Mouse (Mus musculus): ENCODE data around the gene Vwa7. TPM values are rescaled to one million over a fixed set of nuclear protein-coding genes. Genes with fewer than 3 reads are reported as not detected.

The Vwa7 gene
- polyA plus RNA-seq, 1 experiment = 0.26 TPM

DNA sequence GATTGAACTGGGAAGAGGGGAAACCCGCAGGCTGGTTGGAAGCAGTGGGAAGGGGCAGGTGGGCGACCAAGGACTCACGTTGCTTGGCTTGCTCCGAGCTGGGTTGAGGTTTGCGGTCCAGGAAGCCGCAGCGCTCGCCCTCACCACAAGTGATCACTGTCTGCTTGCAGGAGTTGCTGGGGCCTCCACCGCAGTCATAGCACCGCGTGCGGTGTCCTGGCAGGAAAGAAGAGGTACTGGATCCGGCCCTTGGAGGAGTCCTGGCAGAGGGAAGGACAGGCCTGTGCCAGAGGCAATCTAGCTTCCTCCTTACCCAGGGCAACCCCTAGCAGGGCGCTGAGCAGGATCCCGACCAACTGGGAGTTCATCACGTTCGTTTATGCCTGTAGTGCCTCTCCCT, 57.7 kb downstream of the Vwa7 start:
- no peak for TF ChIP-seq POLR2A (IDR thresholded peaks at IDR 0.05; ENCODE audit: low read depth, low read length)
- TF ChIP-seq CTCF (IDR thresholded peaks at IDR 0.05; ENCODE audit: borderline replicate concordance, insufficient read depth, low read length) = no peak
- H3K27ac ChIP-seq (ENCODE audit: insufficient read depth, low read length) = no peak overlapping the region
- no peak overlapping the region for H3K4me3 ChIP-seq (ENCODE audit: insufficient read depth, low read length)
- no peaks in the 10 kb centered on the region for H3K4me1 ChIP-seq (ENCODE audit: control insufficient read depth, insufficient read depth, low read length)

Other genes with a start within 250 kb of the Vwa7 start
- not detected in 2 replicates for gene Cyp21a1, start 212.0 kb upstream of the Vwa7 start, polyA plus RNA-seq (2011; ENCODE audit: insufficient read length, low read depth, missing spikeins)
- 17.9 and 19.2 TPM in 2 replicates for gene Stk19, start 179.6 kb upstream of the Vwa7 start, polyA plus RNA-seq (2011; ENCODE audit: insufficient read length, low read depth, missing spikeins)
- gene Dxo, start 179.6 kb upstream of the Vwa7 start, polyA plus RNA-seq (2011; ENCODE audit: insufficient read length, low read depth, missing spikeins) = 21.9 and 25.0 TPM in 2 replicates
- 25.6 and 27.7 TPM in 2 replicates for gene Skiv2l, start 166.4 kb upstream of the Vwa7 start, polyA plus RNA-seq (2011; ENCODE audit: insufficient read length, low read depth, missing spikeins)
- gene Nelfe, start 166.2 kb upstream of the Vwa7 start, polyA plus RNA-seq (2011; ENCODE audit: insufficient read length, low read depth, missing spikeins) = 31.5 and 34.7 TPM in 2 replicates
- gene Cfb, start 154.1 kb upstream of the Vwa7 start, polyA plus RNA-seq (2011; ENCODE audit: insufficient read length, low read depth, missing spikeins) = 0.26 TPM in 1 of 2 replicates, not detected in the other
- 12.3 and 16.2 TPM in 2 replicates for gene Zbtb12, start 137.1 kb upstream of the Vwa7 start, polyA plus RNA-seq (2011; ENCODE audit: insufficient read length, low read depth, missing spikeins)
- 0.58 TPM in 1 of 2 replicates, not detected in the other for gene Gm20547, start 134.5 kb upstream of the Vwa7 start, polyA plus RNA-seq (2011; ENCODE audit: insufficient read length, low read depth, missing spikeins)
- 3.0 and 6.6 TPM in 2 replicates for gene C2, start 118.3 kb upstream of the Vwa7 start, polyA plus RNA-seq (2011; ENCODE audit: insufficient read length, low read depth, missing spikeins)
- 84.7 and 94.2 TPM in 2 replicates for gene Ehmt2, start 118.1 kb upstream of the Vwa7 start, polyA plus RNA-seq (2011; ENCODE audit: insufficient read length, low read depth, missing spikeins)
- gene Slc44a4, start 102.1 kb upstream of the Vwa7 start, polyA plus RNA-seq (2011; ENCODE audit: insufficient read length, low read depth, missing spikeins) = not detected in 2 replicates
- 10.0 and 11.3 TPM in 2 replicates for gene Neu1, start 85.3 kb upstream of the Vwa7 start, polyA plus RNA-seq (2011; ENCODE audit: insufficient read length, low read depth, missing spikeins)
- gene Hspa1b, start 57.3 kb upstream of the Vwa7 start, polyA plus RNA-seq (2011; ENCODE audit: insufficient read length, low read depth, missing spikeins) = 20.9 and 36.6 TPM in 2 replicates
- not detected in 2 replicates for gene Gm20481, start 46.7 kb upstream of the Vwa7 start, polyA plus RNA-seq (2011; ENCODE audit: insufficient read length, low read depth, missing spikeins)
- gene Hspa1a, start 44.4 kb upstream of the Vwa7 start, polyA plus RNA-seq (2011; ENCODE audit: insufficient read length, low read depth, missing spikeins) = 6.0 and 6.5 TPM in 2 replicates
- not detected in 2 replicates for gene Hspa1l, start 43.9 kb upstream of the Vwa7 start, polyA plus RNA-seq (2011; ENCODE audit: insufficient read length, low read depth, missing spikeins)
- 74.8 and 93.3 TPM in 2 replicates for gene Lsm2, start 34.7 kb upstream of the Vwa7 start, polyA plus RNA-seq (2011; ENCODE audit: insufficient read length, low read depth, missing spikeins)
- gene Vars, start 15.6 kb upstream of the Vwa7 start, polyA plus RNA-seq (2011; ENCODE audit: insufficient read length, low read depth, missing spikeins) = 81.3 and 85.7 TPM in 2 replicates
- gene Sapcd1, start 11.4 kb downstream of the Vwa7 start, polyA plus RNA-seq (2011; ENCODE audit: insufficient read length, low read depth, missing spikeins) = not detected in 2 replicates
- 1.2 and 2.8 TPM in 2 replicates for gene Msh5, start 30.2 kb downstream of the Vwa7 start, polyA plus RNA-seq (2011; ENCODE audit: insufficient read length, low read depth, missing spikeins)
- 266 and 360 TPM in 2 replicates for gene Clic1, start 33.4 kb downstream of the Vwa7 start, polyA plus RNA-seq (2011; ENCODE audit: insufficient read length, low read depth, missing spikeins)
- 46.4 and 52.8 TPM in 2 replicates for gene Ddah2, start 42.5 kb downstream of the Vwa7 start, polyA plus RNA-seq (2011; ENCODE audit: insufficient read length, low read depth, missing spikeins)
- gene Ly6g6c, start 48.8 kb downstream of the Vwa7 start, polyA plus RNA-seq (2011; ENCODE audit: insufficient read length, low read depth, missing spikeins) = not detected in 2 replicates
- 0.22 TPM in 1 of 2 replicates, not detected in the other for gene Mpig6b, start 49.6 kb downstream of the Vwa7 start, polyA plus RNA-seq (2011; ENCODE audit: insufficient read length, low read depth, missing spikeins)
- gene Ly6g6e, start 60.3 kb downstream of the Vwa7 start, polyA plus RNA-seq (2011; ENCODE audit: insufficient read length, low read depth, missing spikeins) = not detected in 2 replicates
- gene Ly6g6d, start 61.5 kb downstream of the Vwa7 start, polyA plus RNA-seq (2011; ENCODE audit: insufficient read length, low read depth, missing spikeins) = not detected in 2 replicates
- gene Ly6g6f, start 69.0 kb downstream of the Vwa7 start, polyA plus RNA-seq (2011; ENCODE audit: insufficient read length, low read depth, missing spikeins) = not detected in 2 replicates
- gene Abhd16a, start 72.7 kb downstream of the Vwa7 start, polyA plus RNA-seq (2011; ENCODE audit: insufficient read length, low read depth, missing spikeins) = 31.8 and 33.9 TPM in 2 replicates
- not detected in 2 replicates for gene Ly6g5c, start 91.7 kb downstream of the Vwa7 start, polyA plus RNA-seq (2011; ENCODE audit: insufficient read length, low read depth, missing spikeins)
- 0.74 TPM in 1 of 2 replicates, not detected in the other for gene Ly6g5b, start 98.8 kb downstream of the Vwa7 start, polyA plus RNA-seq (2011; ENCODE audit: insufficient read length, low read depth, missing spikeins)
- 8.9 and 10.2 TPM in 2 replicates for gene Gpank1, start 104.9 kb downstream of the Vwa7 start, polyA plus RNA-seq (2011; ENCODE audit: insufficient read length, low read depth, missing spikeins)
- gene Csnk2b, start 105.5 kb downstream of the Vwa7 start, polyA plus RNA-seq (2011; ENCODE audit: insufficient read length, low read depth, missing spikeins) = 164 and 169 TPM in 2 replicates
- 16.1 and 18.4 TPM in 2 replicates for gene D17H6S53E, start 109.8 kb downstream of the Vwa7 start, polyA plus RNA-seq (2011; ENCODE audit: insufficient read length, low read depth, missing spikeins)
- 0.48 TPM in 1 of 2 replicates, not detected in the other for gene Apom, start 115.5 kb downstream of the Vwa7 start, polyA plus RNA-seq (2011; ENCODE audit: insufficient read length, low read depth, missing spikeins)
- 193 and 196 TPM in 2 replicates for gene Bag6, start 118.6 kb downstream of the Vwa7 start, polyA plus RNA-seq (2011; ENCODE audit: insufficient read length, low read depth, missing spikeins)
- gene Prrc2a, start 148.3 kb downstream of the Vwa7 start, polyA plus RNA-seq (2011; ENCODE audit: insufficient read length, low read depth, missing spikeins) = 174 and 183 TPM in 2 replicates
- gene Aif1, start 159.5 kb downstream of the Vwa7 start, polyA plus RNA-seq (2011; ENCODE audit: insufficient read length, low read depth, missing spikeins) = not detected in 2 replicates
- gene Lst1, start 171.9 kb downstream of the Vwa7 start, polyA plus RNA-seq (2011; ENCODE audit: insufficient read length, low read depth, missing spikeins) = 2.5 and 3.5 TPM in 2 replicates
- not detected in 2 replicates for gene Ltb, start 177.9 kb downstream of the Vwa7 start, polyA plus RNA-seq (2011; ENCODE audit: insufficient read length, low read depth, missing spikeins)
- 0.35 TPM in 1 of 2 replicates, not detected in the other for gene Tnf, start 185.4 kb downstream of the Vwa7 start, polyA plus RNA-seq (2011; ENCODE audit: insufficient read length, low read depth, missing spikeins)
- gene Lta, start 188.8 kb downstream of the Vwa7 start, polyA plus RNA-seq (2011; ENCODE audit: insufficient read length, low read depth, missing spikeins) = not detected in 2 replicates
- not detected in 2 replicates for gene Gm16181, start 204.3 kb downstream of the Vwa7 start, polyA plus RNA-seq (2011; ENCODE audit: insufficient read length, low read depth, missing spikeins)
- 2.0 and 3.7 TPM in 2 replicates for gene Atp6v1g2, start 217.1 kb downstream of the Vwa7 start, polyA plus RNA-seq (2011; ENCODE audit: insufficient read length, low read depth, missing spikeins)
- 7.9 and 10.1 TPM in 2 replicates for gene Nfkbil1, start 219.2 kb downstream of the Vwa7 start, polyA plus RNA-seq (2011; ENCODE audit: insufficient read length, low read depth, missing spikeins)
- gene Ddx39b, start 225.2 kb downstream of the Vwa7 start, polyA plus RNA-seq (2011; ENCODE audit: insufficient read length, low read depth, missing spikeins) = 182 and 227 TPM in 2 replicates
- gene H2-D1, start 246.2 kb downstream of the Vwa7 start, polyA plus RNA-seq (2011; ENCODE audit: insufficient read length, low read depth, missing spikeins) = 98.1 and 108 TPM in 2 replicates